Mouse (Mus musculus) B cell, adult 62 days (primary cell): ENCODE data around the gene Tmem158. TPM values are rescaled to one million over a fixed set of nuclear protein-coding genes. Genes with fewer than 3 reads are reported as not detected.

Experiments
- total RNA-seq: library from RNA; stranded (reverse); gene quantifications from 4 replicates; pipeline ENCODE4 v1.2.4, GENCODE M21; 2023

The Tmem158 gene
- not detected in 4 replicates for total RNA-seq

GRCm38 (mm10) chr9:123260611-123261021 is at the start of gene Tmem158:
Tmem158 (minus strand) TSS chr9:123260764.

GRCm38 (mm10) chr9:123215621-123216440 is 44.7 kb downstream of the Tmem158 start, which contains the start of gene Cdcp1:
Cdcp1 (minus strand) TSS chr9:123216038.

Other genes with a start within 250 kb of the Tmem158 start
- 14.2 to 17.5 TPM (median 15.6 TPM) in 4 replicates for gene Tmem42, start 239.4 kb downstream of the Tmem158 start, total RNA-seq
- 0.56 to 0.83 TPM (median 0.70 TPM) in 3 of 4 replicates, not detected in the other for gene Tgm4, start 226.0 kb downstream of the Tmem158 start, total RNA-seq
- gene Zdhhc3, start 147.6 kb downstream of the Tmem158 start, total RNA-seq, result 41.4 to 47.2 TPM (median 43.8 TPM) in 4 replicates
- gene Exosc7, start 147.5 kb downstream of the Tmem158 start, total RNA-seq, result 35.4 to 41.0 TPM (median 36.9 TPM) in 4 replicates
- gene Clec3b, start 109.8 kb downstream of the Tmem158 start, total RNA-seq, result 0.81 TPM in 1 of 4 replicates, not detected in the others
- gene Cdcp1, start 44.7 kb downstream of the Tmem158 start, total RNA-seq, result 0.12 TPM in 1 of 4 replicates, not detected in the others
- 392 to 639 TPM (median 430 TPM) in 4 replicates for gene Lars2, start 106.2 kb upstream of the Tmem158 start, total RNA-seq
- 134 to 158 TPM (median 145 TPM) in 4 replicates for gene Limd1, start 217.9 kb upstream of the Tmem158 start, total RNA-seq